Mouse (Mus musculus) bone marrow macrophage, adult 2 months (primary cell): ENCODE results near the gene Schip1.

Experiments used
- CTCF ChIP-seq: IDR thresholded peaks from 2 replicates; pipeline ENCODE4 v1.5.1; 2012; ENCODE audit warnings: low read depth, mild to moderate bottlenecking, low read length, moderate library complexity
- POLR2A ChIP-seq: IDR thresholded peaks from 2 replicates; pipeline ENCODE4 v1.6.1; 2012; ENCODE audit warnings: mild to moderate bottlenecking, low read depth, low read length, borderline replicate concordance

- no peak for TF ChIP-seq CTCF
- no peak for TF ChIP-seq POLR2A
Measured at GRCm38 (mm10) chr3:68564978-68565674, 500.5 kb downstream of the Schip1 start.
